Mouse (Mus musculus) midbrain, postnatal 0 days (tissue): ENCODE measurements around the gene Sufu. TPM values are rescaled to one million over a fixed set of nuclear protein-coding genes. Genes with fewer than 3 reads are reported as not detected.
A peak's percentile ranks its signal among the peaks of the same experiment; 100 is the strongest.

ENCODE experiments used
- ATAC-seq: fragments of 200-750 bp; cut with Nextera tagmentation; 2 replicates; pipeline ENCODE4 v1.8.0; 2017; ENCODE audit warnings: moderate number of reproducible peaks, mild to moderate bottlenecking, moderate TSS enrichment, moderate library complexity; ENCODE audit not compliant: low FRiP score
- DNase-seq: peaks from one replicate; pipeline ENCODE4 v3.0.0-alpha.2; 2015; ENCODE audit warnings: low spot score
- H3K27ac ChIP-seq: fragments of 300-500 bp; sonication (generic); 2 replicates; pipeline ENCODE4 v1.5.1; 2014; ENCODE audit warnings: low read depth, mild to moderate bottlenecking, low read length, mixed read lengths
- H3K27me3 ChIP-seq: fragments of 300-500 bp; sonication (generic); 2 replicates; pipeline ENCODE4 v1.6.1; 2014; ENCODE audit warnings: low read length, control low read depth, mixed read lengths; ENCODE audit not compliant: insufficient read depth
- H3K36me3 ChIP-seq: fragments of 300-500 bp; sonication (generic); 2 replicates; pipeline ENCODE4 v1.6.1; 2014; ENCODE audit warnings: low read length, control low read depth, mixed read lengths; ENCODE audit not compliant: insufficient read depth
- H3K4me1 ChIP-seq: fragments of 300-500 bp; sonication (generic); 2 replicates; pipeline ENCODE4 v1.6.1; 2014; ENCODE audit warnings: mild to moderate bottlenecking, control low read depth, antibody characterized with exemption, low read length, mixed read lengths; ENCODE audit not compliant: insufficient read depth
- H3K4me2 ChIP-seq: fragments of 300-500 bp; sonication (generic); 2 replicates; pipeline ENCODE4 v1.6.1; 2014; ENCODE audit warnings: low read depth, mild to moderate bottlenecking, low read length, mixed read lengths; ENCODE audit not compliant: poor library complexity, severe bottlenecking
- H3K4me3 ChIP-seq: fragments of 300-500 bp; sonication (generic); 2 replicates; pipeline ENCODE4 v1.5.1; 2014; ENCODE audit warnings: low read depth, mild to moderate bottlenecking, low read length, moderate library complexity
- H3K9ac ChIP-seq: fragments of 300-500 bp; sonication (generic); replicated peaks from 2 replicates; pipeline ENCODE4 v1.6.1; 2014; ENCODE audit warnings: mild to moderate bottlenecking, low read length, moderate library complexity, mixed read lengths; ENCODE audit not compliant: poor library complexity, severe bottlenecking
- H3K9me3 ChIP-seq: fragments of 300-500 bp; sonication (generic); 2 replicates; pipeline ENCODE4 v1.6.1; 2016; ENCODE audit warnings: low read length, control low read depth
- CTCF ChIP-seq: IDR thresholded peaks from 2 replicates; pipeline ENCODE4 v1.5.1; 2016; ENCODE audit warnings: antibody characterized with exemption, mild to moderate bottlenecking
- WGBS: fragments of 180-500 bp; shearing (Covaris S2); extraction: QIAGEN DNeasy Blood & Tissue Kit; methylation state at CpG from one replicate; pipeline ENCODE4 v1.1.7; 2014; 5-methylcytosine and 5-hydroxymethylcytosine counted together
- polyA plus RNA-seq: library from polyadenylated mRNA; unstranded; fragments of >200 nt; fragmentation: Nextera tagmentation; extraction: Ambion mirVana; gene quantifications from 2 replicates; pipeline ENCODE4 v1.2.1, GENCODE M21; 2015
- total RNA-seq: library from RNA; depleted of rRNA; stranded (reverse); fragments of >200 nt; gene quantifications from 2 replicates; pipeline ENCODE4 v1.2.3, GENCODE M21; 2014

Gene Sufu
- total and polyA plus RNA-seq, 2 experiments from 2014 or later: 11.5 to 13.2 TPM

DNA sequence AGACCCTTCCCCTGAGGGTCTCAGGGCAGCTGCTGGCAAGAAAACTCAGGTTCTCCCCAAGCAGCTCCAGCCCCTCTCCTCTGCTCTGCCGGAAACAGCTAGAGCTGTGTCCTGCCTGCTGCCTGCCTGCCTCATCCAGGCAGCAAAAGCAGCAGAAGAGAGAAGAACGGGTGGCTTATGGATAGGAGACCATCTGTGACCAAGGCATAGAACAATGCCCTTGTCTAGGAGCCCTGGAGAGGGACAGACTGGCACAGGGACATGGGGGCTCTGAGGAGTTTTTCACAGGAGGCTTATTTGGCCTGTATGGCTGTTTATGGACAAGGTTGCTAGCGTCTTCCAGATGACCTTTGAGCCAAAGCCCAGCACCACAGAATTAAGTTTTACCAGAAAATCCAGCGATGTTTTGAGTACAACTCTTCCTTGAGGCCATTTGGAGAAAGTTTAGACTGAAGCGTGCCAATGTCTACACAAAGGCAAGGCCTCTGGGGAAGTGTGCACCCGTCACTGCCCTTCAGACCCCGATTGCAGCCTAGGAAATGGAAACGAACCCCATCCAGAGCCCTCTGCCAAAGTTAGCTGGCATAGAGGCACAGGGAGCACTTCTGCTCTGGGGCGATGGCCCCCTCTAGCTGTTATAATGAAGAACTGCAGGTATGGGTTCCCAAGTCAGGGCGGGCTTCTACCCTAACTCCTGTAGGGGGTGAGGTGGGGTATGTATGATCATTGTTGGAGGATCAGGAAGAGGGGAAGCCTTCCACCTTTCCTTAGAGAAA lies 55.5 kb downstream of the Sufu start:
- Histone ChIP-seq H3K27ac (no peak overlapping the region), H3K9ac (no peak overlapping the region), H3K36me3 (peaks cover 14% of the 10 kb centered on the region; the same call in 1 of the 2 replicates), H3K4me3 (no peak overlapping the region), H3K4me1 (no peaks in the 10 kb centered on the region), H3K4me2 (no peak overlapping the region), H3K9me3 (no peaks in the 10 kb centered on the region), H3K27me3 (no peaks in the 10 kb centered on the region)
- WGBS: 22% methylated on average over 10 of the region's 10 CpGs
- TF ChIP-seq CTCF: peak; percentile 87
- DNase-seq (peak; percentile 86), ATAC-seq (peak; percentile 52; the same call in 1 of the 2 replicates)

DNA sequence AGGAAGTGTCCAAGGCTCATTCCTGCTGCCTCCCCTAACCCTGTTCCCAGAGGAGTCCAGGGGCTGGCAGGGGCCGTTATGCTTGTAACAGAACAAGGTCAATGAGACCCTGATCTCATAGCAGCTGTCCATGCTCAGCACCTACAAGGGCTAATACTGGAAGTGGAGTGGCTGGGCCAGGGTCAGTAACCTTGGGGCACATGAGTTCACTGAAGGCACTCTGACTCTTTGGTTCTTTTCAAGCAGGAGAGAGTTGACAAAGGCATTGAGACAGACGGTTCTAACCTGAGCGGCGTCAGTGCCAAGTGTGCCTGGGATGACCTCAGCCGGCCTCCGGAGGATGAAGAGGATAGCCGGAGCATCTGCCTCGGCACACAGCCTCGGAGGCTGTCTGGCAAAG lies 56.2 kb downstream of the Sufu start:
- Histone ChIP-seq H3K36me3 (peaks cover 15% of the 10 kb centered on the region), H3K4me2 (no peak overlapping the region), H3K4me3 (no peak overlapping the region), H3K27ac (no peak overlapping the region), H3K27me3 (no peaks in the 10 kb centered on the region), H3K9me3 (no peaks in the 10 kb centered on the region), H3K9ac (no peak overlapping the region), H3K4me1 (no peaks in the 10 kb centered on the region)
- 86% methylated on average over 9 of the region's 9 CpGs for WGBS
- no peak for ATAC-seq
- DNase-seq: no peak
- no peak for TF ChIP-seq CTCF

DNA sequence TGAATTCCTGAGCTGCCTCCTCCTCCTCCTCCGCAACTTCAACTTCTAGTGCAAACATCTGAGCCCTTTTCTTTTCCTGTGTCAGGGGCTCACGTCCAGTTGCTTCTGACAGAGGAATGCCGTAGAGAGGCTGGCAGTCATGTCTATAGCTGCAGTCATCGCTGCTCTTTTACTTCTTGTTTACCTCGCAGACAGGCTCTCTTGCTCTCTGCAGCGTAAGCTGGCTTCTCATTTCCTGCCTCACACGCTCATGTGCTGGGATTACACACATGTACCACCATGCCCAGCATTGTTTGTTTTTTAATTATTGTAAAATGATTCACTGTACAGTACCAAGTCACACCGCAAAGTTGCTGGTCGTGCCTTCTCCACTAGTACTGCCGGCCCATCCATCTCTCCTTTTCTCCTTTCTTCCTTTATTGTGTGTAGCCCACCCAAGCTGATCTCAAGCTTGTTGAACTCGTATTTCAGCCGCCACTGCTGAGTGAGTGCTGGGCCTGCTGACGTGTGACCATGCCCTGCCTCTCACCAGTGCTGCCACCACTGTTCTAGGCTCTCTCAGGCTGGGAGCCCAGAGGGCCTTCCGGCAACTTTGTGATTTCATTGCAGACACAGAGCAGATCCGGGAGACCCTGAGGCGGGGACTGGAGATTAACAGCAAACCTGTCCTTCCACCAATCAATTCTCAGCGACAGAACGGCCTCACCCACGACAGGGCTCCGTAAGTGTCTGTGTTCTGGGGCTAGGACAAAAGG lies 57.6 kb downstream of the Sufu start:
- no peak for TF ChIP-seq CTCF
- DNase-seq: no peak
- H3K9me3 ChIP-seq: no peaks in the 10 kb centered on the region
- H3K4me2 ChIP-seq: no peak overlapping the region
- WGBS: 70% methylated on average over 20 of the region's 20 CpGs
- no peak overlapping the region for H3K4me3 ChIP-seq
- H3K27ac ChIP-seq: 0 out of 2 replicates have a peak overlapping the region, but pooled peaks have one; percentile 26
- peaks cover 22% of the 10 kb centered on the region for H3K36me3 ChIP-seq
- no peak for ATAC-seq
- no peaks in the 10 kb centered on the region for H3K4me1 ChIP-seq
- no peaks in the 10 kb centered on the region for H3K27me3 ChIP-seq
- H3K9ac ChIP-seq: no peak overlapping the region

DNA sequence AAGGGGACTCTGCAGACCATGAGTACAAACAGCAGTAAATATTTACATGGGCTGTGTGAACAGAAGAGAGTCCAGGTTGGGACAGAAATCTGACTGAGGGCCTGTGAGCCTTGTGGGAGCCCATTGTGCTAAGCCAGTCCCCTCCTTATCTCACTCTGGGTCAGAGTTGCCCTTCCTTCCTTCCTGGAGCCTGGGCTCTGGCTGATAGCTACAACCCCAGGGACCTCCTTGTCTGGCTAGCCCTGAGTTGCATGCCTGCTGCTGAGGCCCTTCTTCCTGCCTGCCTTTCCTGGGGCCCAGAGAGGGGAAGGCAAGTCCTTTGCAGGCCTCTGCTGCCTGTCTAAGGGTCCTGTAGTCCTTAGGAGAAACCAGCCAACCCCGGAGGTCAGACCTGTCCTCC lies 58.3 kb downstream of the Sufu start:
- TF ChIP-seq CTCF: no peak
- H3K36me3 ChIP-seq: peaks cover 22% of the 10 kb centered on the region
- H3K4me2 ChIP-seq: no peak overlapping the region
- no peaks in the 10 kb centered on the region for H3K4me1 ChIP-seq
- no peaks in the 10 kb centered on the region for H3K27me3 ChIP-seq
- H3K4me3 ChIP-seq: no peak overlapping the region
- WGBS: 73% methylated on average over 1 of the region's 1 CpGs
- no peak overlapping the region for H3K9ac ChIP-seq
- no peaks in the 10 kb centered on the region for H3K9me3 ChIP-seq
- no peak for ATAC-seq
- DNase-seq: no peak
- H3K27ac ChIP-seq: 0 out of 2 replicates have a peak overlapping the region, but pooled peaks have one; percentile 26

DNA sequence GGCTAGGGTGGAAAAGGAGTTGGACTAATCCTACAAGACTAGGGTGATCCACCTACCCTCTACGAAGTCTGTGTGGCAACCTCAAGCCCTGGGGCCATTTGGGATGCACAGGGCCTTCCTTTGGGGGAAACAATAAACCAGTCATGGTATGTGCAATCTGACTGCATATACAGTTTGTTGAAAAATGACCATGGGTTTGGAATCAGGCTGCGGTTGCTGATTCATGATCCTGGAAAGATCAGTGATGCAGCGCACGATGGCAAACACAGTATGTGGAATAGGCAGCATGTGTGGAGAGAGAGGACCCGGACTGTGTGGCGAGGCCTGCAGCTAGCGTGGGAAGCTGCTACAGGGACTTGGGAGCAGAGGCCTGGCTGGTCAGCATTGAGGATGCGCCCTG lies 58.9 kb downstream of the Sufu start:
- no peak for ATAC-seq

More for the DNA sequence above, 58.9 kb downstream of the Sufu start:
- Histone ChIP-seq H3K9ac (no peak overlapping the region), H3K27me3 (no peaks in the 10 kb centered on the region), H3K36me3 (peaks cover 22% of the 10 kb centered on the region), H3K4me2 (no peak overlapping the region), H3K4me1 (no peaks in the 10 kb centered on the region), H3K27ac (no peak overlapping the region), H3K4me3 (no peak overlapping the region), H3K9me3 (no peaks in the 10 kb centered on the region)
- no peak for DNase-seq
- no peak for TF ChIP-seq CTCF
- 93% methylated on average over 8 of the region's 8 CpGs for WGBS
